Mouse (Mus musculus) forebrain, embryonic 11.5 days (tissue): ENCODE data around the gene Strada. TPM values are rescaled to one million over a fixed set of nuclear protein-coding genes. Genes with fewer than 3 reads are reported as not detected.
A peak's percentile ranks its signal among the peaks of the same experiment; 100 is the strongest.

Experiments used
- ATAC-seq: fragments of 200-750 bp; cut with Nextera tagmentation; replicated peaks from 2 replicates; pipeline ENCODE4 v1.8.0; 2017; ENCODE audit warnings: moderate TSS enrichment; ENCODE audit not compliant: low FRiP score
- DNase-seq: peaks from one replicate; pipeline ENCODE4 v3.0.0-alpha.2; 2017; ENCODE audit warnings: low spot score
- H3K27ac ChIP-seq: fragments of 300-500 bp; sonication (generic); 2 replicates; pipeline ENCODE4 v1.5.1; 2014; ENCODE audit warnings: low read depth, low read length
- H3K27me3 ChIP-seq: fragments of 300-500 bp; sonication (generic); 2 replicates; pipeline ENCODE4 v1.6.1; 2014; ENCODE audit warnings: mild to moderate bottlenecking, low read length, mixed read lengths; ENCODE audit not compliant: control insufficient read depth, insufficient read depth
- H3K36me3 ChIP-seq: fragments of 300-500 bp; sonication (generic); 2 replicates; pipeline ENCODE4 v1.6.1; 2014; ENCODE audit warnings: mild to moderate bottlenecking, low read length, moderate library complexity, mixed read lengths; ENCODE audit not compliant: control insufficient read depth, insufficient read depth
- H3K4me1 ChIP-seq: fragments of 300-500 bp; sonication (generic); replicated peaks from 2 replicates; pipeline ENCODE4 v1.6.1; 2014; ENCODE audit warnings: low read length, mixed read lengths; ENCODE audit not compliant: control insufficient read depth, insufficient read depth
- H3K4me2 ChIP-seq: fragments of 300-500 bp; sonication (generic); 2 replicates; pipeline ENCODE4 v1.6.1; 2014; ENCODE audit warnings: low read depth, mild to moderate bottlenecking, low read length, moderate library complexity, mixed read lengths; ENCODE audit not compliant: severe bottlenecking
- H3K4me3 ChIP-seq: fragments of 300-500 bp; sonication (generic); 2 replicates; pipeline ENCODE4 v1.5.1; 2014; ENCODE audit warnings: low read depth, low read length
- H3K9ac ChIP-seq: fragments of 300-500 bp; sonication (generic); 2 replicates; pipeline ENCODE4 v1.6.1; 2014; ENCODE audit warnings: low read length
- H3K9me3 ChIP-seq: fragments of 300-500 bp; sonication (generic); 2 replicates; pipeline ENCODE4 v1.6.1; 2016; ENCODE audit warnings: low read length, mixed read lengths; ENCODE audit not compliant: control insufficient read depth
- WGBS: fragments of 180-500 bp; shearing (Covaris S2); extraction: QIAGEN DNeasy Blood & Tissue Kit; methylation state at CpG from one replicate; pipeline ENCODE4 v1.1.7; 2014; 5-methylcytosine and 5-hydroxymethylcytosine counted together
- polyA plus RNA-seq: library from polyadenylated mRNA; unstranded; fragments of >200 nt; fragmentation: Nextera tagmentation; extraction: Ambion mirVana; gene quantifications from 2 replicates; pipeline ENCODE4 v1.2.1, GENCODE M21; 2014

Gene Strada
- polyA plus RNA-seq, 1 experiment from 2014 or later: 41.8 TPM

DNA sequence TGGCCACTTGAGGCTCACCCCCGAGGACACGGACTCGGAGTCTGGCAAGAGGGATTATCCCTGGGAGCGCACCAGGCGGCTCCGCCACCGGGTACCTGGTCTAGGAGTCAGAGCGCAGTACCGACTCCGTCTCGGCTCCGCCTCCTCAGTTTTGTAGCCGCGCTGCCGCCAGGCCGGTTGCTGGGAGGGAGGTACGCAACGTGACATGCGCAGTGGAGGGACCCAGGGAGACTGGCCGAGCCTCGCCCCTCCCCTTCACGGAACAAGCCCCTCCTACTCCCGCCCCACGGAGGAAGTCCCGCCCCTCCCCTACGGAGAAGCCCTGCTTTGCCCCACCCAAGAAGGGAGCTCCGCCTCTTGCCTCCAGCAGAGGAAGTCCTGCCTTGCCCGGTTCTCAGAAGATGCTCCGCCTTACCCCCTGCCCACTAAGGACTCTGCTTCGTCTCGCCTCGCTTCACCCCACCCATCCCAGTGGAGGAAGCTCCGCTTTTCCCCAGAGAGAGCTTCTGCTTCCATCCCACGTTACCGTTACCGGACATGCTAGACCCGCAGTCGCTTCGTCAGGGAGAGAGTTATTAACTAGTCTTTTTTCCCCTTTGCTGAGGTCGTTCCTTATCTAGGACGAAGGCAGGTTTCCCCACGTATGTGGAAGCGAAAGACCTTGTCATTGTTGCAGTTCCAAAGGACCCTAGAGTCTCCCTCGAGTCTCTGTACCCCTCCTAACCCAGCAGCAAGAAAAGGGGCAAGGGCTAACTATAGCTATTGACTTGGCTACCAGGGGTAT lies 8.4 kb downstream of the Strada start:
- under 1% methylated on average over 41 of the region's 44 CpGs for WGBS
- Histone ChIP-seq H3K4me2 (peak overlapping the region; percentile 70), H3K4me1 (peaks cover 2% of the 10 kb centered on the region; the same call in 1 of the 2 replicates), H3K36me3 (peaks cover 6% of the 10 kb centered on the region), H3K9ac (peak overlapping the region; percentile 60), H3K9me3 (no peaks in the 10 kb centered on the region), H3K27ac (peak overlapping the region; percentile 79), H3K27me3 (no peaks in the 10 kb centered on the region), H3K4me3 (peak overlapping the region; percentile 58)
- DNase-seq: peak; percentile 99
- peak; percentile 96 for ATAC-seq

DNA sequence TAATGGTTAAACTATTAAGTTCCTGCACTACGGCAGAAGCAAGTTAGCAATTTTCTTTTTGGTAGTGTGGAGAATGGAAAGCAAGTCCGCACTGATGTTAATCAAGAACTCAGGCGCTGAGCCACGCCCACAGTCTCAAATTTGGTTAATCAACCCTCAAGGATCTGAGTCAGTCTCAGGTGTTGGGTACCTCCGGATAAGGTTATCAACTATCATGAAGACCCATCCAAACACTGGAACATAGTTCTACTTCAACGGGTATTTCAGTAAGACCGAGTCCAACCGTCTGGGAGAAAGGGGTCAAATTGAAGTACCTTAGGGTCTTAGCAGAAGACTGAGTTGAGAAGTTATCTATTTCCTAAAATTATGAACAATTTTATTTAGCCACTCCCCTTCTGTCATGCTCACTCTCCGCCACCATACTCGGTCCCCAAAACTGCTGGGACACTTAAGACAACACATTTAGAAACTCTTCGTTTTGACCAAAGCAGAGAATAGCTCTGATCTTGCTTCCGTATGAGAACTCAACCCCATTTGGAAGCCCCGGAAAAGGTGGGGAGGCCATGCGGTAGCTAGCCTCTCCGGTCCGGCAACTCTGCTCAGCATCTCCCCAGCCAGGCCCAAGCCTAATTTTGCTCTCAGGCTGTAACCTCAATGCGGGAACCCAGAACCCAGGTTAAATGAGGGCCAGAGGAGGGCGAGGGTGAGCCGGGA lies 9.2 kb downstream of the Strada start:
- DNase-seq (no peak), ATAC-seq (peak; percentile 3; the same call in 1 of the 2 replicates)
- Histone ChIP-seq H3K27ac (peak overlapping the region; percentile 78; the same call in 1 of the 2 replicates), H3K36me3 (peaks cover 4% of the 10 kb centered on the region), H3K4me1 (peaks cover 2% of the 10 kb centered on the region; the same call in 1 of the 2 replicates), H3K27me3 (no peaks in the 10 kb centered on the region), H3K9me3 (no peaks in the 10 kb centered on the region), H3K4me3 (peak overlapping the region; percentile 58), H3K9ac (peak overlapping the region; percentile 60), H3K4me2 (peak overlapping the region; percentile 44)
- WGBS: 13% methylated on average over 19 of the region's 19 CpGs

DNA sequence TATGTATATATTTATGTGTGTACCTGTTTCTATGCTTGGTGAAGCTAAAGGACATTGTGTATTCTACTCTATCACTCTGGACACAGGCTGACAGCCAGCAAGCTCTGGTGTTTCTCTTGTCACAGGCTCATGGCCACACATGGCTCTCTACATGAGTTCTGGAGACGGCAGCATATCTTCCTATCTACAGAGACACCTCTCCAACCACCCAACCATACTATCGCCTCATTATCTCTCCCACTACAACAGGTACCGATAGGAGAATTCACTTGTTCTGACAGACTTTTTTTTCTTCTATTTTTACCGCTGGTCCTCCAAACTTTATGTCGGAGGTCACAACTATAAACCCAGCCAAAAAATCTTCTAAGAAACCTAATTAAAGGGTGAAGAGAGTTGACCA lies 9.7 kb downstream of the Strada start:
- no peak for ATAC-seq
- Histone ChIP-seq H3K27ac (no peak overlapping the region), H3K4me3 (peak overlapping the region; percentile 58; the same call in 1 of the 2 replicates), H3K9me3 (no peaks in the 10 kb centered on the region), H3K36me3 (peaks cover 4% of the 10 kb centered on the region), H3K4me1 (peaks cover 2% of the 10 kb centered on the region; the same call in 1 of the 2 replicates), H3K9ac (no peak overlapping the region), H3K27me3 (no peaks in the 10 kb centered on the region), H3K4me2 (peak overlapping the region; percentile 44; the same call in 1 of the 2 replicates)
- WGBS: 91% methylated on average over 5 of the region's 5 CpGs
- no peak for DNase-seq

DNA sequence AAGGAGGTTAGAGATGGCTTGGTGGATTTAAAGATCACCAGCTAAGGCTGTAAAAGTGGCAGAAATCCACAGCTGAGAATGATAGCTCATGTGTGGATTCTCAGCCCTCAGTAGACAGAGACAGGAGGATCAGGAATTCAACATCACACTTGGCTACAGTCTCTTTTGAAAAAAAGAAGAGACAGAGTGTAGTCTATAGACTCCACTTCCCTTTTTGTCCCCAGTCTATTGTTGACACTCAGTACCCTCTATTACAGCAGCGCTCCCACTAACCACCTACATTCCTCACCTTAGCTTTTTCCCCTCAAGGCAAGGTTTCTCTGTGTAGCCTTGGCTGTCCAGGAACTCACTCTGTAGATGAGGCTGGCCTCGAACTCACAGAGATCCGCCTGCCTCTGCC lies 10.3 kb downstream of the Strada start:
- Histone ChIP-seq H3K36me3 (0 out of 2 replicates have a peak, but pooled peaks cover under 1% of the 10 kb centered on the region), H3K4me3 (no peak overlapping the region), H3K27me3 (no peaks in the 10 kb centered on the region), H3K9me3 (no peaks in the 10 kb centered on the region), H3K27ac (no peak overlapping the region), H3K4me1 (peaks cover 2% of the 10 kb centered on the region; the same call in 1 of the 2 replicates), H3K9ac (no peak overlapping the region), H3K4me2 (no peak overlapping the region)
- DNase-seq (no peak), ATAC-seq (no peak)
- 95% methylated on average over 3 of the region's 3 CpGs for WGBS

DNA sequence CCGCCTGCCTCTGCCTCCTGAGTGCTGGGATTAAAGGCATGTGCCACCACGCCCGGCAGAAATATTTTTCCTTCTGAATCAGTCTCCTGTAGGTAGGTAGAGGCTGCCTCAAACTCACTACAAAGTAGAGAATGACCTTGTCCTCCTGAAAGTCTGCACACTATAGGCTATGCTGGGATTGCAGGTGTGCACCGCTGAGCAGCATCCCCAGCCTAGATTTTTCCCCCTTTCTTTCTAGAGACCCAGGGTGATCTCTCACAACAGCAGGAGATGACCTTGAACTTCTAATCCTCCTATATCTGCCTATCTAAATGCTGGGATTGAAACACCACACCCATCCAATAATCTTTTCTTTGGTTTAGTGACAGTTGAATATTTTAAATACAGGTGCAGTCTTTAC lies 14.6 kb downstream of the Strada start:
- no peak overlapping the region for H3K9ac ChIP-seq
- WGBS: 97% methylated on average over 4 of the region's 4 CpGs
- H3K9me3 ChIP-seq: no peaks in the 10 kb centered on the region
- no peak overlapping the region for H3K4me2 ChIP-seq
- DNase-seq (no peak), ATAC-seq (no peak)
- H3K36me3 ChIP-seq: no peaks in the 10 kb centered on the region
- H3K4me1 ChIP-seq: no peaks in the 10 kb centered on the region
- H3K27ac ChIP-seq: no peak overlapping the region
- H3K4me3 ChIP-seq: no peak overlapping the region
- H3K27me3 ChIP-seq: no peaks in the 10 kb centered on the region

DNA sequence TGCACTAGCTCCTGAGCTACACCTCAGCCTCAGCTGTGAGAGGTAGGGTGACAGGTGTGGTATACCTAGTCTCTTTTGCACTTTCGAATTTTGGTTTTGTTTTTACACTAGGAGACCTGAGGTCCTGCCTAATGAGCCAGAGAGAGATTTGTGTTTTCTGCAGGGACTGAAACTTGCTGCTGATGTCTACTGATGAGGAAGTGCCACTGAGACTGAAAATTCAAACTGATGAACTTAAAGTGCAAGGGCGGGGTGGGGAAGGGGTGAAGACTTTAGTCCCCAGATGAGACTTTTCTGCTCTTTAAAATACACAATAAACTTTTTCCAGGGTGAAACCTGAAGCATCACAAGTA lies 21.5 kb downstream of the Strada start:
- Histone ChIP-seq H3K27ac (no peak overlapping the region), H3K4me2 (no peak overlapping the region), H3K4me3 (no peak overlapping the region), H3K4me1 (no peaks in the 10 kb centered on the region), H3K27me3 (no peaks in the 10 kb centered on the region), H3K9me3 (no peaks in the 10 kb centered on the region), H3K36me3 (no peaks in the 10 kb centered on the region), H3K9ac (no peak overlapping the region)
- DNase-seq (no peak), ATAC-seq (no peak)
- 89% methylated on average over 2 of the region's 2 CpGs for WGBS

DNA sequence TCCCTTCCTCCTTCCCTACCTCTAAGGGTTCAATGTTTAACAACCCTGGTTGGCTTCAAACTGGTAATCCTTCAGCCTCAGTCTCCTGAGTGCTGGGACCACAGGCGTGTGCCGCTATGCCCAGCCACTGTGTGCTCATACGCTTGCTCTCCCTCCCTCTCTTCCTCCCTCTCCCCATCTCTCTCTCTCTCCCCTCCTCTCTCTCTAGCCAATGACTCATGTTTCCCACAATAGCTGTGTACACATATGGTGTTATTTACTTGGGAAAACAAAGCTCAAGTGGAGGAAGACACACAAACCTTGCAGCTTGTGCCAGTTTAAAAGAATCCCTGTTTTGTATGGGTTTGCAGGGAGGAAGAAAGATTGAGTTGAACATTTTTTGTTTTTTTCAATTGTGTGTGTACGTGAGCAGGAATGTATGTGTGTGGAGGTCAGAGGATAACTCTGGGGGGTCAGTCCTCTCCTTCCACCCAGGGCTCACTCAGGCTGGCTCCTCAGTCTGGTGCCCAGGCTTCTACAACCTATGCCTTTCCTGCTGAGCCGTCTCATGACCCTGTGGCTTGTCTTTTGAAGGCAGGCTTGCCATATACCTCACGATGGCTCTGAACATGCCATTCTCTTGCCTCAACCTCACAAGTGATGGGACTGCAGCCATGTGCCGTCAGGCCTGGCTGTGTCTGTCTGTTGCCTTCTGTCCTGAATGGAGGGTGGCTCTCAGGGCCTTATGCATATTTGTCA lies 22.1 kb downstream of the Strada start:
- no peak for DNase-seq
- 78% methylated on average over 7 of the region's 7 CpGs for WGBS

DNA sequence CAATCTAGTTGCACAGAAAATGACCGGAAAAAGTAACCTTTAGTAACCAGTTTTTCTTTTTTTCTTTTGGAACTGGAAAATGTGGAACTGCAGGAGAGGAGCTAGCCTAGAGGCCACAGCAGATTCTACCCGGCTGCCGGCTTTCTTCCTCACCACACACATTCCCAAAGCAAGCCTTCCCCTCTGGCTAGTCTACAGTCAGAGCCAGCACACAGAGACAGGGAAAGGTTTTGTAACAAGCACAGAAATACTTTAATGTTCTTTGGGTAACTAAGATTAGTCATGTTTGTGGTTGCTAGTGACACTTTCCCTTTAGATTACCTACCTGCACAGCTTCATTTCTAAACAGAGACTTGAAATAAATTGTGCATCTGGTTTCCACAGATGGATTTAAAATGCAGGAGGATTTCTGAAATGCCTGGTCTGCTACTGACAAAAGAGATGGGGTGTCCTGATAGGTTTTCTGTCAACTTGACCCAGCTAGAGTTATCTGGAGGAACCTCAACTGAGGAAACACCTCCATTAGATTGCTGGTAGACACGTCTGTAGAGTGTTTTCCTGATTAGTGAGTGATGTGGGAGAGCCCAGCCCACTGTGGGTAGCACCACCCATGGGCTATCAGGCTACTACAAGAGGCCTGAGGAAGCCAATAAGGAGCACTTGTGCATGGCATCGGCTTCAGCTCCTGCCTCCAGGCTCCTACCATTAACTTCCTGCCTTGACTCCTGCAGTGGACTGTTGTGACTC lies 23.8 kb downstream of the Strada start:
- H3K36me3 ChIP-seq: no peaks in the 10 kb centered on the region
- no peak overlapping the region for H3K4me3 ChIP-seq
- WGBS: 84% methylated on average over 5 of the region's 5 CpGs
- no peak overlapping the region for H3K4me2 ChIP-seq
- H3K9ac ChIP-seq: no peak overlapping the region
- H3K27ac ChIP-seq: no peak overlapping the region
- no peaks in the 10 kb centered on the region for H3K9me3 ChIP-seq
- no peaks in the 10 kb centered on the region for H3K27me3 ChIP-seq
- no peak for DNase-seq
- no peak for ATAC-seq
- H3K4me1 ChIP-seq: no peaks in the 10 kb centered on the region

More for the DNA sequence above, 22.1 kb downstream of the Strada start:
- H3K9me3 ChIP-seq: no peaks in the 10 kb centered on the region
- ATAC-seq: no peak
- H3K9ac ChIP-seq: no peak overlapping the region
- no peak overlapping the region for H3K4me2 ChIP-seq
- H3K4me1 ChIP-seq: no peaks in the 10 kb centered on the region
- no peaks in the 10 kb centered on the region for H3K27me3 ChIP-seq
- H3K4me3 ChIP-seq: no peak overlapping the region
- H3K36me3 ChIP-seq: no peaks in the 10 kb centered on the region
- no peak overlapping the region for H3K27ac ChIP-seq
